Mouse (Mus musculus): ENCODE data around the gene Krtap11-1. TPM values are rescaled to one million over a fixed set of nuclear protein-coding genes. Genes with fewer than 3 reads are reported as not detected.

Krtap11-1 gene
- total RNA-seq (2023) = not detected in 2 replicates

DNA sequence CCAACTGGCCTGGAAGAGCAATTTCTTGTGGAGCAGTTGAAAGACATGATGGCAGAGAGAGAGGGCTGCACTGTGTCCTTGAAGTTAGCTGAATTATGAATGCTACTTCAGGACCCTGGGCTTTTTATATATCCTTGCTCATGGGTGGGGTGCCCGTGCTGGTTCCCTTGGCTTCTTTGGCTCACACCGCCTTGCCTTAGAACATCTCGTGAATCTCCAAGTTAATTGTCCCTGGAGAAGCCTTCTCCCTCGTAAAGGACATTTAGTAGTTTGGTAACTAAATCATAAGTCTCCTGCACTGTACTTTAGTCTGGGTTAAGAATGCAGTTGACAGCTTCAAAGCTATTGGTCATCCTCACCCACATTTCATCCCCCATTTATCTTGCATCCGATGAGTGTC is at the start of gene Krtap11-1:
Krtap11-1 (minus strand) TSS at position 101 of the 400 bp plus-strand sequence.

Other genes with a start within 250 kb of the Krtap11-1 start
- gene Krtap21-1, start 167.3 kb downstream of the Krtap11-1 start, total RNA-seq (2023) = not detected in 2 replicates
- not detected in 2 replicates for gene Krtap6-2, start 151.1 kb downstream of the Krtap11-1 start, total RNA-seq (2023)
- gene Krtap8-1, start 83.2 kb downstream of the Krtap11-1 start, total RNA-seq (2023) = not detected in 2 replicates
- gene Krtap7-1, start 62.9 kb downstream of the Krtap11-1 start, total RNA-seq (2023) = not detected in 2 replicates

Data from neutrophil, adult 65 days (primary cell).